Mouse (Mus musculus): ENCODE results near the gene Omp. TPM values are rescaled to one million over a fixed set of nuclear protein-coding genes. Genes with fewer than 3 reads are reported as not detected.
A peak's percentile ranks its signal among the peaks of the same experiment; 100 is the strongest.

The Omp gene
- polyA plus RNA-seq, 1 experiment from 2014 or later = 0.37 TPM

DNA sequence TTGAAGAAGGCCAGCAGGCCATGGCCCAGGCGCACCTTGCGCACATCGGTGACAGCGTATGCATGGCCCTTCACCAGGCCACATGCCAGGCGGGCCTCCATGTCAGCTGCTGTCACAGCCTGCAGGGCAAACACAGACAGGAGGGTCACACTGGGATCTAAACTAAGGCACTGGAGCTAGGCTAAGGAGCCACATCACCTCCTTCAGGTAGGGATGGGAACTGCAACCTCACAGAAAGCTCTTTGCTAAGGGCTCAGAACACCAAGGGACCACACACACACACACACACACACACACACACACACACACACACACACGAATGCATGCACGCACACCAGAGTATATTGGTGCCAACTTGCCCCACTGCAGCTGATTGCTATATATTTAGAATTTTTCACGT, 13.6 kb downstream of the Omp start:
- no peaks in the 10 kb centered on the region for H3K9me3 ChIP-seq (ENCODE audit: control insufficient read depth, low read length)
- ATAC-seq = no peak
- no peak overlapping the region for H3K9ac ChIP-seq (ENCODE audit: low read depth, low read length)
- WGBS = 98% methylated on average over 8 of the region's 8 CpGs
- no peaks in the 10 kb centered on the region for H3K4me1 ChIP-seq (ENCODE audit: control insufficient read depth, insufficient read depth, low read length)
- H3K27ac ChIP-seq (ENCODE audit: low read length) = no peak overlapping the region
- no peaks in the 10 kb centered on the region for H3K27me3 ChIP-seq (replicated peaks; ENCODE audit: control insufficient read depth, insufficient read depth, low read length)
- H3K36me3 ChIP-seq (ENCODE audit: control insufficient read depth, insufficient read depth, low read length) = no peaks in the 10 kb centered on the region
- H3K4me2 ChIP-seq (ENCODE audit: low read depth, low read length) = no peak overlapping the region
- H3K4me3 ChIP-seq (ENCODE audit: low read length) = no peak overlapping the region

GRCm38 (mm10) chr7:98125473-98125872, 19.8 kb downstream of the Omp start:
- H3K9me3 ChIP-seq (ENCODE audit: control insufficient read depth, low read length) = no peaks in the 10 kb centered on the region
- 44% methylated on average over 5 of the region's 5 CpGs for WGBS

DNA sequence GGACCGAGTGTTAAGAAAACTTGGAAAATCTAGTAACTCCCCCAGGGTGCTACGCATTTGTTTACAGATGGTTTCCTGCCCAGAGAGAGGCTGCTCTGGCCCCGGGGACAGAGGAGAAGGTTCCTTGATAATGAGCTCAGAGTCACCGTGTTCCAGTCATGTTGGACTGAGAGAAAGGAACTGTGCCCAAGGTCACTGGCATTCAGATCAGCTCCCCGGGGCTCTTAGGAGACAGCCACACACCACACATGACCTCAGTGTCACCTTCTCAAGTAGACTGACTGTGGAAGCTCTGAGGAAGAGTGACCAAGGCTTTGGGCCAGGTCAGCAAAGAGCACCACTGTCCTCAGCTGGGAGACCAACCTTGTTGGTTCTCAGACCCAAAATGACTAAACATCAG, 20.6 kb downstream of the Omp start:
- no peaks in the 10 kb centered on the region for H3K9me3 ChIP-seq (ENCODE audit: control insufficient read depth, low read length)
- ATAC-seq = no peak
- peaks cover 5% of the 10 kb centered on the region; the same call in 1 of the 2 replicates for H3K4me1 ChIP-seq (ENCODE audit: control insufficient read depth, insufficient read depth, low read length)
- H3K4me3 ChIP-seq (ENCODE audit: low read length) = no peak overlapping the region
- 44% methylated on average over 5 of the region's 5 CpGs for WGBS
- H3K27me3 ChIP-seq (replicated peaks; ENCODE audit: control insufficient read depth, insufficient read depth, low read length) = no peaks in the 10 kb centered on the region
- H3K9ac ChIP-seq (ENCODE audit: low read depth, low read length) = no peak overlapping the region
- no peak overlapping the region for H3K27ac ChIP-seq (ENCODE audit: low read length)
- no peak overlapping the region for H3K4me2 ChIP-seq (ENCODE audit: low read depth, low read length)
- H3K36me3 ChIP-seq (ENCODE audit: control insufficient read depth, insufficient read depth, low read length) = no peaks in the 10 kb centered on the region

More at GRCm38 (mm10) chr7:98125473-98125872, 19.8 kb downstream of the Omp start:
- Histone ChIP-seq H3K9ac (ENCODE audit: low read depth, low read length) (no peak overlapping the region), H3K4me1 (ENCODE audit: control insufficient read depth, insufficient read depth, low read length) (no peaks in the 10 kb centered on the region), H3K27ac (ENCODE audit: low read length) (no peak overlapping the region), H3K27me3 (replicated peaks; ENCODE audit: control insufficient read depth, insufficient read depth, low read length) (no peaks in the 10 kb centered on the region), H3K4me3 (ENCODE audit: low read length) (no peak overlapping the region), H3K4me2 (ENCODE audit: low read depth, low read length) (no peak overlapping the region), H3K36me3 (ENCODE audit: control insufficient read depth, insufficient read depth, low read length) (no peaks in the 10 kb centered on the region)
- no peak for ATAC-seq

DNA sequence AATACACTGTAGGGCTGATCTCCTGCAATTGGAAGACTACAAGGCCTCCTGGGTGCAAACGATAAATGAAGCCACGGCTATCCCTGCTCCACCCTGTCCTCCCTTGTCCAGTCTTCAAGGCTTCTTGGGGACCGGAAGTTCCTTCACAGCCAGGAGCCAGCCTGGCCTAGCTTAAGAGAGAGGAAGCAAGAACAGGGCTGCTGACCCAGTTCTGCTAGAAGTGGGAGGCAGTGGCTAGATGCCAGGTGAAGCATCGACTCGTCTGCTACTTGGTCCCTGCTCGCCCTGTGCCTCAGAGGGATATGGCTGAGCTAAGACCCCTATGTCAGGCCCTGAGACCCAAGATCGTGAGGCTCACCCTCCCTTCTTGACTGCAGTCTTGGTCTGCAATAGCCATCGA, 23.6 kb downstream of the Omp start:
- WGBS = 72% methylated on average over 8 of the region's 8 CpGs
- H3K36me3 ChIP-seq (ENCODE audit: control insufficient read depth, insufficient read depth, low read length) = no peaks in the 10 kb centered on the region
- peaks cover 18% of the 10 kb centered on the region for H3K4me1 ChIP-seq (ENCODE audit: control insufficient read depth, insufficient read depth, low read length)
- no peak overlapping the region for H3K4me2 ChIP-seq (ENCODE audit: low read depth, low read length)
- no peaks in the 10 kb centered on the region for H3K9me3 ChIP-seq (ENCODE audit: control insufficient read depth, low read length)
- H3K27ac ChIP-seq (ENCODE audit: low read length) = no peak overlapping the region
- ATAC-seq = no peak
- no peak overlapping the region for H3K9ac ChIP-seq (ENCODE audit: low read depth, low read length)
- no peak overlapping the region for H3K4me3 ChIP-seq (ENCODE audit: low read length)
- no peaks in the 10 kb centered on the region for H3K27me3 ChIP-seq (replicated peaks; ENCODE audit: control insufficient read depth, insufficient read depth, low read length)

GRCm38 (mm10) chr7:98121241-98121640, 24.1 kb downstream of the Omp start:
- no peaks in the 10 kb centered on the region for H3K9me3 ChIP-seq (ENCODE audit: control insufficient read depth, low read length)
- H3K27me3 ChIP-seq (replicated peaks; ENCODE audit: control insufficient read depth, insufficient read depth, low read length) = no peaks in the 10 kb centered on the region
- H3K27ac ChIP-seq (ENCODE audit: low read length) = peak overlapping the region; percentile 77
- H3K9ac ChIP-seq (ENCODE audit: low read depth, low read length) = peak overlapping the region; percentile 54; the same call in 1 of the 2 replicates
- no peak overlapping the region for H3K4me2 ChIP-seq (ENCODE audit: low read depth, low read length)
- H3K36me3 ChIP-seq (ENCODE audit: control insufficient read depth, insufficient read depth, low read length) = no peaks in the 10 kb centered on the region
- H3K4me1 ChIP-seq (ENCODE audit: control insufficient read depth, insufficient read depth, low read length) = peaks cover 18% of the 10 kb centered on the region
- ATAC-seq = no peak
- H3K4me3 ChIP-seq (ENCODE audit: low read length) = no peak overlapping the region
- WGBS = 52% methylated on average over 3 of the region's 3 CpGs

GRCm38 (mm10) chr7:98120325-98120724, 25.0 kb downstream of the Omp start:
- Histone ChIP-seq H3K9me3 (ENCODE audit: control insufficient read depth, low read length) (no peaks in the 10 kb centered on the region), H3K9ac (ENCODE audit: low read depth, low read length) (peak overlapping the region; percentile 54), H3K4me2 (ENCODE audit: low read depth, low read length) (peak overlapping the region; percentile 57), H3K4me1 (ENCODE audit: control insufficient read depth, insufficient read depth, low read length) (peaks cover 18% of the 10 kb centered on the region), H3K27ac (ENCODE audit: low read length) (peak overlapping the region; percentile 77), H3K27me3 (replicated peaks; ENCODE audit: control insufficient read depth, insufficient read depth, low read length) (no peaks in the 10 kb centered on the region), H3K4me3 (ENCODE audit: low read length) (peak overlapping the region; percentile 33), H3K36me3 (ENCODE audit: control insufficient read depth, insufficient read depth, low read length) (no peaks in the 10 kb centered on the region)
- 7% methylated on average over 7 of the region's 7 CpGs for WGBS
- peak; percentile 79 for ATAC-seq

DNA sequence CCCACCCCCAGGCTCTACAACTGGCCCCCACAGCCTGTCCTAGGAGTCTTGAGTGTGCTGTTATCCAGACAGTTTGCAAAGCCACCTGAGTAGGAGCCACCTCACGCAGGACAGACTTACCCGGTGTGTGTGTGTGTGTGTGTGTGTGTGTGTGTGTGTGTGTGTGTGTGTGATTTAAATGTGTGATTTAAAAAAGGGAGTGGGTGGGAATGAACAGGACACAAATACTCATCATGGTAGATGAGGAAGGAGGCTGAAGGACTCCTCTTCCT, 25.4 kb downstream of the Omp start:
- peaks cover 18% of the 10 kb centered on the region for H3K4me1 ChIP-seq (ENCODE audit: control insufficient read depth, insufficient read depth, low read length)
- no peaks in the 10 kb centered on the region for H3K36me3 ChIP-seq (ENCODE audit: control insufficient read depth, insufficient read depth, low read length)
- H3K9ac ChIP-seq (ENCODE audit: low read depth, low read length) = peak overlapping the region; percentile 58; the same call in 1 of the 2 replicates
- peak; percentile 32 for ATAC-seq
- H3K4me2 ChIP-seq (ENCODE audit: low read depth, low read length) = peak overlapping the region; percentile 57
- 79% methylated on average over 2 of the region's 2 CpGs for WGBS
- H3K9me3 ChIP-seq (ENCODE audit: control insufficient read depth, low read length) = no peaks in the 10 kb centered on the region
- H3K27ac ChIP-seq (ENCODE audit: low read length) = peak overlapping the region; percentile 79
- no peak overlapping the region for H3K4me3 ChIP-seq (ENCODE audit: low read length)
- no peaks in the 10 kb centered on the region for H3K27me3 ChIP-seq (replicated peaks; ENCODE audit: control insufficient read depth, insufficient read depth, low read length)

GRCm38 (mm10) chr7:98119179-98119960, 25.9 kb downstream of the Omp start, which contains the start of gene Myo7a:
Gene Myo7a, minus strand, starts transcription at chr7:98119524.
- Histone ChIP-seq H3K27ac (ENCODE audit: low read length) (peak within 1 kb of the TSS; percentile 79), H3K27me3 (replicated peaks; ENCODE audit: control insufficient read depth, insufficient read depth, low read length) (no peaks in the 10 kb centered on the region), H3K36me3 (ENCODE audit: control insufficient read depth, insufficient read depth, low read length) (no peaks in the 10 kb centered on the region), H3K9me3 (ENCODE audit: control insufficient read depth, low read length) (no peaks in the 10 kb centered on the region), H3K4me2 (ENCODE audit: low read depth, low read length) (peak within 1 kb of the TSS; percentile 57), H3K4me3 (ENCODE audit: low read length) (peak within 1 kb of the TSS; percentile 39), H3K9ac (ENCODE audit: low read depth, low read length) (peak within 1 kb of the TSS; percentile 58), H3K4me1 (ENCODE audit: control insufficient read depth, insufficient read depth, low read length) (peaks cover 18% of the 10 kb centered on the region)
- peak; percentile 84 for ATAC-seq
- WGBS = 29% methylated on average over 9 of the region's 9 CpGs

DNA sequence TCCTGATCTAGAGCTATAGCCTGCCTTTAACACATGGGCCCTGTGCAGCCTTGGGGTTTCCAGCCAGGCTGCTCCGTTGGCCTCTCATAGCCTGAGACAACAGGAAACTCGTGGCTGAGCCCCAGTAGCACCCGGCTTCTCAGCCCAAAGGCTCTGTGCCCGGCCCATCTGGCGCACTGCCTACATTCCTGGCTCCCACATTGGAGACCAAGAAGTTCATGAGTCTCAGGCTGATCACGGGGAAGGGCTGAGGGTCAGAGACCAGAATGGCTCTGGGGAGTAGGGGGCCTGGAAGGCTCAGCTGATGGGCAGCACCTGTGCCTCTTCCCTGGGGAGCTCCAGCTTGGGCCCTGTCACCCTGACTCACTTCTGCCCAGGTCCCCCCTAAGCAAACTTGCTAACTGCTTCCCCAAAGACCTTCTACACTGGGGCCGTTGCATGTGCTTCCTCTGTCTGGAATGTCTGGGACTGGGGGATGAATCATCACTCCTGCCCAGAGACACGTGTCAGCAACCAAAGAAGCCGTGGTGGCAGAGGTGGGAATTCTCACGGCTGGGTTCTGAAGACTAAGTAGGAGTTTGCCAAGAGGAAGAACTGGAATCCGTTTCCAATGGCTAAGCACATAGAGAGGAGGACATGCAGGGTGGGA, 28.2 kb downstream of the Omp start:
- WGBS = 46% methylated on average over 11 of the region's 11 CpGs
- ATAC-seq = no peak
- Histone ChIP-seq H3K4me2 (ENCODE audit: low read depth, low read length) (peak overlapping the region; percentile 53), H3K27me3 (replicated peaks; ENCODE audit: control insufficient read depth, insufficient read depth, low read length) (no peaks in the 10 kb centered on the region), H3K27ac (ENCODE audit: low read length) (no peak overlapping the region), H3K4me1 (ENCODE audit: control insufficient read depth, insufficient read depth, low read length) (peaks cover 18% of the 10 kb centered on the region), H3K9ac (ENCODE audit: low read depth, low read length) (peak overlapping the region; percentile 62), H3K4me3 (ENCODE audit: low read length) (no peak overlapping the region; the same call in 1 of the 2 replicates), H3K9me3 (ENCODE audit: control insufficient read depth, low read length) (no peaks in the 10 kb centered on the region), H3K36me3 (ENCODE audit: control insufficient read depth, insufficient read depth, low read length) (no peaks in the 10 kb centered on the region)
